Mouse (Mus musculus) ovary, adult 10 weeks (tissue): ENCODE measurements around the gene Esrp2. TPM values are rescaled to one million over a fixed set of nuclear protein-coding genes. Genes with fewer than 3 reads are reported as not detected.

Experiments
- polyA plus RNA-seq: library from polyadenylated mRNA; stranded (reverse); fragments of 350-450 nt; fragmentation: Illumina TruSeq; extraction: RNeasy Lipid Tissue Mini Kit (QIAGEN cat#74804); gene quantifications from one replicate; pipeline ENCODE4 v1.2.3, GENCODE M21; 2014

Esrp2 gene
- 0.94 TPM for polyA plus RNA-seq

DNA sequence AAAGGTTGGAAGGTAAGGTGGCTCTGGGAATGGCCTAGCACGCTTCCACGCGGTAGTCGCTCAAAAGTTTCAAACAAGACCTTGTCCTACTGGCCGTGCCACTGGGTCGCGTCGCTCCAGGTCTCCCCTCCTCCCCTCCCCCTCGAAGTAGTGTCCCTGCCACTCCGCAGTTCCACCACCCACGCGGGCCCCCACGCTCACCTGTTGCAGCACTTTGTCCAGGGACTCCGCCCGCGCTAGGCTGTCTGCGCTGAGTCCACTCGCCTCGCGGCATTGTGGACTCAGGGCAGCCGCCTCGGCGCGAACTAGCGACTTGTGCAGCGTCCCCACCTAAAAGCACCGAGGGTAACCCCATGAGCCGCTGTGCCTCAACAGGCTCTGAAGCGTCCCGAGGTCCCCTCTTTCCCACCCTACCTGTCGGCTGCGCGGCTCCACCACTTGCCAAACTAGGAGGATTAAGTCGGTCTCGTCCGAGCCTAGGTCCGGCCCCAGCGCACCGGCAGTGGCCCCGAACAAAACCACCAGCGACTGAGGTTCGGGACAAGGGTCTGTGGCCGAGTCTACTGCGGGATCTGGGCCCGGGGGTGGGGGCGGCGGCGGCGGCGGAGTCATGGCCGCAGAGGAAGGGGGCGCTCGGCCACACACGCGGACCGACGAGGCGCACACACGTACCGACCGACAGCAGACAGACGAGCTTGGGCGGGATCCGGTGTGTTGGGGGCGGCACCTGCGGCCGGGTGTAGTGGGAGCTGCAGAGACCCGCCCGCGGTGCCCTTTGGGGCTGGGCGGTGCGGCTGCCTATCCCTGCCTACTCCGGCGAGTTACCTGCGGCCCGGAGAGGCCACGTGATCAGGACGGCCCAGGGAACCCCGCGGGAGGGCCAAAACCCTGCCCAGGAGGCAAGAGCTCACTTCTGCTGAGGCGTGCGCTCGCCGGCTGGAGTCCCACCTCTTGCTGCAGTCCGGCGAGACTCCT, at the start of gene Esrp2:
Esrp2 (minus strand) TSS at position 819 of the 975 bp plus-strand sequence.

GRCm38 (mm10) chr8:106168356-106169016, 31.7 kb upstream of the Esrp2 start, which contains the start of gene Slc7a6:
Gene Slc7a6, plus strand, starts transcription at chr8:106168857.

DNA sequence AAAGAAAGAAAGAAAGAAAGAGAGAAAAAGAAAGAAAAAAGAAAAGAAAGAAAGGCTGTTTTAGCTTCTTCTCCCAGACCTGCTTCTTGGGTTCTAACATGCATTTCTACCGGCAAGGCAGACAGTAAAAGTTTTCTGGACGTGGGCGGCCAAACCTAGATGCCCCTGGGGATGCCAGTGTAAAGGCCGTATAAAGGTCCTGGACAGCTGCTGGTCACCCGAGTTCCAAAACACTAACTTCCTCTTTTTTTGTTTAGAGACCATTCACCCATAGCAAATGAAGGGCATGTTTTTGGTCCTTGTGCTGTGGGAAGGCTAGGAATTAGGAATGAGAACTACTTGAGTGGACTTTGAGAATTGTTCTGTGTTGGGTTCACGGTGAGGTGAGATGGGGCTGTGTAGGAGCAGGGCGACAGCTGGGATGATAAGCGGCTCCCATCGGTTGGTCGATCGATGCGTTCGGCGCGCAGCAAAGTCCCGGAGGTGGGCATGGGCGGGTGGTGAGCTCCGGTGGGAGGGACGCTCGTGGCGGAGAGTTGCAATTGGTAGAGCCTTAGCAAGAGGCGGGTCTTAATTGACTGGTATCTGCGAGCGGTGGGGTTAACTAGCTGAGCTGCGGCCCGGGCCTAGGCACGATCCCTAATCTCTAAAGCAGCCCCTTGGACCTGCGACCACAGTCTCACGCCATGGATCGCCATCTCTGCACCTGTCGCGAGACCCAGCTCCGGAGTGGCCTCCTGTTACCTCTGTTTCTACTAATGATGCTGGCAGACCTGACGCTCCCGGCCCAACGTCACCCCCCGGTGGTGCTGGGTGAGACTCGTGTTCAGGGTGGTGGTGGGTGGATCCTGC, 13.3 kb upstream of the Esrp2 start, which contains the start of gene Pla2g15:
Pla2g15 (plus strand) TSS at position 599 of the 852 bp plus-strand sequence.

Other genes starting within 250 kb of the Esrp2 start
- gene Nrn1l, start 243.4 kb downstream of the Esrp2 start, polyA plus RNA-seq = not detected
- gene Pskh1, start 236.5 kb downstream of the Esrp2 start, polyA plus RNA-seq = 4.3 TPM
- not detected for gene Ctrl, start 203.1 kb downstream of the Esrp2 start, polyA plus RNA-seq
- 0.94 TPM for gene Psmb10, start 198.5 kb downstream of the Esrp2 start, polyA plus RNA-seq
- gene Lcat, start 193.6 kb downstream of the Esrp2 start, polyA plus RNA-seq = not detected
- gene Slc12a4, start 170.9 kb downstream of the Esrp2 start, polyA plus RNA-seq = 3.5 TPM
- not detected for gene Dpep3, start 157.5 kb downstream of the Esrp2 start, polyA plus RNA-seq
- gene Dus2, start 145.6 kb downstream of the Esrp2 start, polyA plus RNA-seq = 2.2 TPM
- not detected for gene Dpep2nb, start 131.0 kb downstream of the Esrp2 start, polyA plus RNA-seq
- gene Ddx28, start 125.1 kb downstream of the Esrp2 start, polyA plus RNA-seq = 5.1 TPM
- gene Nfatc3, start 78.1 kb downstream of the Esrp2 start, polyA plus RNA-seq = 138 TPM
- gene Pla2g15, start 13.4 kb upstream of the Esrp2 start, polyA plus RNA-seq = 13.9 TPM
- gene Slc7a6, start 31.9 kb upstream of the Esrp2 start, polyA plus RNA-seq = 33.8 TPM
- 34.2 TPM for gene Slc7a6os, start 74.0 kb upstream of the Esrp2 start, polyA plus RNA-seq
- gene Prmt7, start 74.0 kb upstream of the Esrp2 start, polyA plus RNA-seq = 10.6 TPM
- 0.34 TPM for gene Smpd3, start 201.0 kb upstream of the Esrp2 start, polyA plus RNA-seq